Mouse (Mus musculus): ENCODE measurements around the gene Olfr1100.

Olfr1100 gene

GRCm38 (mm10) chr2:86979854-86980253, at the start of gene Olfr1100:
Gene Olfr1100, minus strand, starts transcription at chr2:86979954.
- DNase-seq (ENCODE audit: low spot score): no peak

- DNase-seq (ENCODE audit: low spot score): no peak
These were observed 47.2 kb upstream of the Olfr1100 start, which contains the start of gene Olfr1104 for GRCm38 (mm10) chr2:87026980-87027379. Gene Olfr1104, minus strand, starts transcription at chr2:87027080.

DNA sequence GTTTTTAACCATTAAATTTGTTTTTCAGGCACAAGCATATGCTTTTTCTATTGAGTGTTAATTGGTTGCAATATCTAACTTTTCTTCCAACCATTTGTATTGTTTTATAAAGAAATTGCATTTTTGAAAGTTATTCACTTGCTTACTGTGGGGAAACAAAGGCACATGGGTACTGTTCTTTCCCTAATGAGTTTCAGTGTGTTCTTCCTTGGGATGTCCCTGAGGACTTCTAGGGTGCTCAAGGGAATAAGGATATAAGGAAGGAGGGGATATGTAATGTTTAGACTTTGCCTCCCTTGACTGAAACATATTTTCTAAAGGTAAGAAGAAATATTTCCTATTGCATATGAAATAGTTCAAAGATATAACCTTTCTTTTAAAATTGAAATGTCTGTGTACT, 18.3 kb upstream of the Olfr1100 start, which contains the start of gene Olfr1102:
Gene Olfr1102, plus strand, starts transcription at position 301 of the 400 bp plus-strand sequence.
- DNase-seq (ENCODE audit: low spot score): no peak

DNA sequence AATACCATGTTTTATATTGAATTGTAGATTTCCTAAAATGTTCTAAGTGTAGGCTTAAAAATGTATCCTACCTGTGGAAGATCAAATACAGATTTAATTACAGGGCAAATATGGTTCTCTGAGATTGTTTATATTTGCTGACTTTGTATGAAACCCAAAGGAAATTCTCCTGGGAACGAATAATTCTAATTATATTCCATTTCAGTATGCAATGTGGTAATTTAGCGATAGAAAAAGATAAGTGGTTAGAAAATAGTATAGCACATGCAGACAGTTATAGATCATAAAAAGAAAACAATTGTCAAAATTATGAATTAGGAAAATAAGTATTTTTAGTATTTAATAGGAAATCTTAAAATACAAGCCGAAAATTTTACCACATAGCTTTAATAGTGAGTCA, 11.4 kb upstream of the Olfr1100 start, which contains the start of gene Olfr1101:
Gene Olfr1101, minus strand, starts transcription at position 101 of the 400 bp plus-strand sequence.
- DNase-seq (ENCODE audit: low spot score): no peak

DNA sequence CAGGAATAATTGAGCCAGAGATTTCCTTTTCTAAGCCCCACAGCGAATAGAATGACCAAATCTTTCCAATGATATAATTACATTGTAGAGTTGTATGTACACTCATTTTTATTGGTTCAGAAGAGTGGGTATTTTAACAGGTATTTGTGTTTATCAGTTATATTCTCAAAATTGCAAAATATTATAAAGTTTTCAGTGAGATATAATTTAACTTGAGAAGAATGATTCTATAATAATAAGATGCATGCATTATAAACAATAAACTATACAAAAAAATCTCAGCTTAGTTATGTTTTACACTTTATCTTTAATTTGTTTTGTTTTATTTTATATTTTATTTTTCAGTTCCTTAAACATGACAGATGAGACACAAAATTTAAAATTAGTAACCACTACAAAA, 19.2 kb downstream of the Olfr1100 start, which contains the start of gene Olfr1099:
Gene Olfr1099, minus strand, starts transcription at position 101 of the 400 bp plus-strand sequence.
- DNase-seq (ENCODE audit: low spot score): no peak

DNA sequence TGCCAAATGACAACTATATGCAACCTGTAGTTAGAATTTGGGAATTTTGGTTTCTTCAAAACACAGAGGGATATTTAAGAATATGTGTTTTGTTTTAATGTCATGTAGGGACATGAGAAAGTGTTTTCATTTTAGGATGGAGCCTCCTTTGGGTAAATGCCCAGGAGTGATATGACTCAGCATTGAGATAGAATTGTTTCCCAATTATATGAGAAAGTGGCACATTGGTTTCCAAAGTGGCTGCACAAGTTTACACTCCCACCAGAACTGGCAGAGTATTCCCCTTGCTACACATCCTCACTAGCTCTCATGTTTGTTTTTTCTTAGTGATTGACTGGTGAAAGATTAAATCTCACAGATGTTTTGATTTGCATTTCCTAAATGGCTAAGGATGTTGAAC, 53.2 kb downstream of the Olfr1100 start:
- no peak for DNase-seq (ENCODE audit: low spot score)

All from spleen, adult 12 weeks (tissue).